Mouse (Mus musculus) liver, adult 10 weeks (tissue): ENCODE results near the gene Gm11564. TPM values are rescaled to one million over a fixed set of nuclear protein-coding genes. Genes with fewer than 3 reads are reported as not detected.

Experiments
- polyA plus RNA-seq: library from polyadenylated mRNA; stranded (reverse); fragments of 350-450 nt; fragmentation: Illumina TruSeq; extraction: RNeasy Lipid Tissue Mini Kit (QIAGEN cat#74804); gene quantifications from one replicate; pipeline ENCODE4 v1.2.3, GENCODE M21; 2014; ENCODE audit warnings: low read depth, low replicate concordance

Gene Gm11564
- not detected for polyA plus RNA-seq

GRCm38 (mm10) chr11:99815566-99815965, at the start of gene Gm11564:
Gene Gm11564, minus strand, starts transcription at chr11:99815666.

GRCm38 (mm10) chr11:99864176-99864575, 48.7 kb upstream of the Gm11564 start, which contains the start of gene Gm11559:
Gene Gm11559, plus strand, starts transcription at chr11:99864476.

GRCm38 (mm10) chr11:99857617-99858016, 42.2 kb upstream of the Gm11564 start, which contains the start of gene Gm11568:
Gene Gm11568, plus strand, starts transcription at chr11:99857917.

GRCm38 (mm10) chr11:99851508-99851907, 36.0 kb upstream of the Gm11564 start, which contains the start of gene Krtap4-16:
Gene Krtap4-16, minus strand, starts transcription at chr11:99851608.

GRCm38 (mm10) chr11:99837966-99838365, 22.5 kb upstream of the Gm11564 start, which contains the start of gene 2300003K06Rik:
Gene 2300003K06Rik, minus strand, starts transcription at chr11:99838066.

GRCm38 (mm10) chr11:99809792-99810191, 5.7 kb downstream of the Gm11564 start, which contains the start of gene Krtap4-13:
Gene Krtap4-13, minus strand, starts transcription at chr11:99809892.

GRCm38 (mm10) chr11:99804346-99804745, 11.1 kb downstream of the Gm11564 start, which contains the start of gene Gm11554:
Gene Gm11554, minus strand, starts transcription at chr11:99804446.

GRCm38 (mm10) chr11:99798832-99799231, 16.6 kb downstream of the Gm11564 start, which contains the start of gene Gm11569:
Gene Gm11569, minus strand, starts transcription at chr11:99798932.

GRCm38 (mm10) chr11:99793367-99793766, 22.1 kb downstream of the Gm11564 start, which contains the start of gene Gm11596:
Gene Gm11596, minus strand, starts transcription at chr11:99793467.

GRCm38 (mm10) chr11:99784900-99785299, 30.6 kb downstream of the Gm11564 start, which contains the start of gene Krtap4-9:
Gene Krtap4-9, plus strand, starts transcription at chr11:99785200.

GRCm38 (mm10) chr11:99780604-99781003, 34.9 kb downstream of the Gm11564 start, which contains the start of gene Krtap4-8:
Gene Krtap4-8, minus strand, starts transcription at chr11:99780704.

GRCm38 (mm10) chr11:99772813-99773212, 42.7 kb downstream of the Gm11564 start, which contains the start of gene Gm11595:
Gene Gm11595, minus strand, starts transcription at chr11:99772913.

Other genes with a start within 250 kb of the Gm11564 start
- gene Krtap3-1, start 249.0 kb downstream of the Gm11564 start, polyA plus RNA-seq, result not detected
- not detected for gene Krtap1-5, start 234.7 kb downstream of the Gm11564 start, polyA plus RNA-seq
- gene Krtap1-4, start 232.0 kb downstream of the Gm11564 start, polyA plus RNA-seq, result not detected
- gene Krtap1-3, start 224.3 kb downstream of the Gm11564 start, polyA plus RNA-seq, result not detected
- not detected for gene Krtap9-3, start 217.6 kb downstream of the Gm11564 start, polyA plus RNA-seq
- gene Gm11938, start 212.4 kb downstream of the Gm11564 start, polyA plus RNA-seq, result not detected
- gene Gm11937, start 205.5 kb downstream of the Gm11564 start, polyA plus RNA-seq, result not detected
- not detected for gene Krtap2-4, start 200.8 kb downstream of the Gm11564 start, polyA plus RNA-seq
- gene Gm11562, start 195.2 kb downstream of the Gm11564 start, polyA plus RNA-seq, result not detected
- not detected for gene Krtap4-1, start 187.4 kb downstream of the Gm11564 start, polyA plus RNA-seq
- gene Krtap4-2, start 180.6 kb downstream of the Gm11564 start, polyA plus RNA-seq, result not detected
- not detected for gene Krtap4-7, start 171.6 kb downstream of the Gm11564 start, polyA plus RNA-seq
- not detected for gene Gm11555, start 165.4 kb downstream of the Gm11564 start, polyA plus RNA-seq
- gene Gm11563, start 156.7 kb downstream of the Gm11564 start, polyA plus RNA-seq, result not detected
- gene Krtap4-6, start 149.7 kb downstream of the Gm11564 start, polyA plus RNA-seq, result not detected
- gene Gm14190, start 124.9 kb downstream of the Gm11564 start, polyA plus RNA-seq, result not detected
- gene Gm14180, start 81.4 kb downstream of the Gm11564 start, polyA plus RNA-seq, result not detected
- gene Gm11595, start 42.8 kb downstream of the Gm11564 start, polyA plus RNA-seq, result not detected
- gene Krtap4-8, start 35.0 kb downstream of the Gm11564 start, polyA plus RNA-seq, result not detected
- not detected for gene Krtap4-9, start 30.5 kb downstream of the Gm11564 start, polyA plus RNA-seq
- gene Gm11596, start 22.2 kb downstream of the Gm11564 start, polyA plus RNA-seq, result not detected
- not detected for gene Gm11569, start 16.7 kb downstream of the Gm11564 start, polyA plus RNA-seq
- not detected for gene Gm11554, start 11.2 kb downstream of the Gm11564 start, polyA plus RNA-seq
- not detected for gene Krtap4-13, start 5.8 kb downstream of the Gm11564 start, polyA plus RNA-seq
- gene 2300003K06Rik, start 22.4 kb upstream of the Gm11564 start, polyA plus RNA-seq, result not detected
- not detected for gene Krtap4-16, start 35.9 kb upstream of the Gm11564 start, polyA plus RNA-seq
- gene Gm11568, start 42.3 kb upstream of the Gm11564 start, polyA plus RNA-seq, result not detected
- gene Gm11559, start 48.8 kb upstream of the Gm11564 start, polyA plus RNA-seq, result not detected
- not detected for gene Krtap9-1, start 57.7 kb upstream of the Gm11564 start, polyA plus RNA-seq
- not detected for gene Gm11567, start 63.5 kb upstream of the Gm11564 start, polyA plus RNA-seq
- not detected for gene Krtap31-1, start 92.3 kb upstream of the Gm11564 start, polyA plus RNA-seq
- gene Gm11565, start 99.1 kb upstream of the Gm11564 start, polyA plus RNA-seq, result not detected
- not detected for gene Krtap31-2, start 120.6 kb upstream of the Gm11564 start, polyA plus RNA-seq
- not detected for gene Krtap9-5, start 132.8 kb upstream of the Gm11564 start, polyA plus RNA-seq
- not detected for gene Krtap29-1, start 163.4 kb upstream of the Gm11564 start, polyA plus RNA-seq
- not detected for gene Krtap16-1, start 170.9 kb upstream of the Gm11564 start, polyA plus RNA-seq
- not detected for gene Krtap17-1, start 178.3 kb upstream of the Gm11564 start, polyA plus RNA-seq
- gene Krt33a, start 200.5 kb upstream of the Gm11564 start, polyA plus RNA-seq, result not detected
- not detected for gene Krt33b, start 214.2 kb upstream of the Gm11564 start, polyA plus RNA-seq
- not detected for gene Krt34, start 225.9 kb upstream of the Gm11564 start, polyA plus RNA-seq
- not detected for gene Krt31, start 234.9 kb upstream of the Gm11564 start, polyA plus RNA-seq